Mouse (Mus musculus): ENCODE results near the gene Krtap16-3.

Gene Krtap16-3

DNA sequence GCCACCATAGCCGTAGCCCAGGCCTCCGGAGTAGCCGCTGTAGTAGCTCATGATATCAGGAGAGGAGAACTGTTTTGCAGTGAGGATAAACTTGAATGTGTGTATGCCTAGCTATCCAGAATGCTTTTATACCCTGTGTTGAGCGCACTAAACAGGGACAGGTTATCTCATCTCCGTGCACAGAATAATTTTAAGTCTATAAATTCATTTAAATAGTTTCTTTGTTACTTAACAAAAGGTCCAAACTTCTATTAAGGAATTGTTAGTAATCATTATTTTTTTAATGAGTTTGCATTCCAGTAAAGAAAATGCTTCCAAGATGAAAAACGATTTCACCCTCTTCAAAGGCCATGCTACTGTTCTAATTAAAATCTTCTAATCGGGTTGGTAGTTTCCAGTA lies at the start of gene Krtap16-3:
Gene Krtap16-3 (minus strand): TSS at position 101 of the 400 bp plus-strand sequence.
- no peak for DNase-seq

DNA sequence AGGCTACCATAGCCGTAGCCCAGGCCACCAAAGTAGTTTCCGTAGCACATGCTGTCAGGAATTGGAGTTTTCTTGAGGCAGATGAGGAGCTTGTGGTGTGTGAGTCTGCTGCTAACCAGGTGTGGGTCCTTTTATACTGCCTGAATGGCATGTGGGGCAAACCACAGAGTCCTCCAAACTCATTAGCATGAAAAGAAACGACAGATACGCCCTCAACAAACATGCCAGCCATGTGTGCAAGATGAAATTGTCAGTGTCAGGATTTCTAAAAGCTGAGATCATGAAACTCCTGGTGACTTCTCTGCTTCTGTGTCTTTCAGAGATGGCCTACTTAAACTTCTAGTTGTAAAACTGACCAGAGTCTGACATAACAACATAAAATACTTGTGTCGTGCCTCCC lies 48.0 kb upstream of the Krtap16-3 start, which contains the start of gene Krtap22-2:
Gene Krtap22-2 (minus strand): TSS at position 101 of the 400 bp plus-strand sequence.
- no peak for DNase-seq

DNA sequence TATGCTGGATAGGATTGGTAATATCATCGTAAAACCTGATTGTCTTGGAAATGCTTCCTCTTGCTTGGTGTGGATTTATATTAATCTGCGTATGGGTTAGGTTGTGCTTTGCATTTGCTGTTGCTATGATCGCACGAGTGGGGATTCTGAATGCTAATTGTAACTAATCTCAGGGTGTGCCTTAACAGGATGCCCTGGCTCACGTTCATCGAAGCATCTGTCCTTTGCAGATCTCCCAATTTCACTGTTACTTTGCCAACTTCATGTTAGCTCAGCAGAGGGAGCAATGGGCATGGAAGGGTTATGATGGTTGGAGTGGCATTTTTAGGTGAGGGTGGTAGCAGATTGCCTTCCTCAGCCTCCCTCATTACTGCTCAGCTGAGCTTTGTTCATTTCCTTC lies 21.6 kb downstream of the Krtap16-3 start:
- DNase-seq: no peak

DNA sequence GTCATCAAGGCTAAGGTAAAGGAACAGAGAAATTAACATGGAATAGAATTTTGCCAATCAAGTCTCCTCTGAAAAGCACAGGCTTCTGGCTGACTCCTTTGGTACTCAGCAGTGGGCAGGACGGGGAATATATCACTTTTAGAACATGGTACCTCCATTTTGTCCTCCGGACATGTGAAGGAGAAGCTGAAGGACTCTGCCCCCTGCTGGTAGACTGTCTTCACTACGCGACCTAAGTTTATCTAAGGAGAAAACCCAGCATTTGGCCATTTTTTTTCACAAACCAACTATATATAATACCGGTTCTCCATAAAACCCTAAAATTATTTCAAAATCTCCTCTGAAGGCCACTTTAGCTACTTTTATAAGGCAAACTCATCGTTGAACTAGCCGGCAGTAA lies 24.4 kb downstream of the Krtap16-3 start:
- DNase-seq: peak; percentile 5

DNA sequence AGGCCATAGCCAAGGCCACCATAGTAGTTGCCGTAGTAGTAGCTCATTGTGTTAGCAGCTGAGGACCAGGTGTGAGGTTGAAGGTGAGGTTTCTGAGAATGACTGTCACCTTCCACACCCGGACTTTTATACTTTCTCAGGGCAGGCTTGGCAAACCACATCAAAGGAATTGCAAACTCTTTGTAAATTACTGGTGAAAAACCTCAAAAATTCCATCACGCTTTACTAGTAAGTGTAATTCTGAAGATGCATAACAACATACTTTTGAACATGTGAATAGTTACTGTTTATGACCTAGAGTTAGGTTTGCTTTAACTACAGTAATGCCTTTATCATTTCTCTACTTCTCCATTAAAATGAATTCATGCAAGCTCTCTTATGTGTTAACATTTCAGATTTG lies 30.5 kb downstream of the Krtap16-3 start, which contains the start of gene Krtap19-9b:
Gene Krtap19-9b (minus strand): TSS at position 101 of the 400 bp plus-strand sequence.
- DNase-seq: no peak

All from right cerebral cortex, postnatal 4 days (tissue).